Mouse (Mus musculus) liver, adult 2 months (tissue): ENCODE measurements at regions not wholly inside any gene's neighbourhood (a gene's known extent, or its start where the extent isn't known, plus 50 kb on each side); places are given as distances from the start of the nearest gene placed in this dataset.
"Not testable (repeated sequence)": the region's sequence is repeated elsewhere in the genome, so short reads cannot be mapped to it uniquely, and the experiment has no call there.

ENCODE experiments used
- DNase-seq: peaks from one replicate; pipeline ENCODE4 v3.0.0-alpha.2; 2011; ENCODE audit warnings: low read depth, low spot score; ENCODE audit errors: extremely low read depth
- H3K27ac ChIP-seq: fragments of 200-500 bp; replicated peaks from 2 replicates; pipeline ENCODE4 v1.5.1; 2012; ENCODE audit warnings: low read depth, mild to moderate bottlenecking, control low read depth, inconsistent platforms, low read length; ENCODE audit not compliant: insufficient read depth
- H3K27me3 ChIP-seq: fragments of 200-500 bp; 2 replicates; pipeline ENCODE4 v1.6.1; 2012; ENCODE audit warnings: mild to moderate bottlenecking, moderate library complexity, low read length, inconsistent platforms; ENCODE audit not compliant: control insufficient read depth, insufficient read depth
- H3K36me3 ChIP-seq: fragments of 200-500 bp; 2 replicates; pipeline ENCODE4 v1.6.1; 2012; ENCODE audit warnings: low read length, inconsistent platforms; ENCODE audit not compliant: control insufficient read depth, insufficient read depth
- H3K4me1 ChIP-seq: fragments of 200-500 bp; 2 replicates; pipeline ENCODE4 v1.6.1; 2011; ENCODE audit warnings: low read length; ENCODE audit not compliant: control insufficient read depth, insufficient read depth
- H3K4me3 ChIP-seq: fragments of 200-500 bp; 2 replicates; pipeline ENCODE4 v1.5.1; 2011; ENCODE audit warnings: low read depth, mild to moderate bottlenecking, control low read depth, low read length, moderate library complexity; ENCODE audit not compliant: insufficient read depth
- H3K79me2 ChIP-seq: fragments of 200-500 bp; 2 replicates; pipeline ENCODE4 v1.6.1; 2012; ENCODE audit warnings: inconsistent platforms, mild to moderate bottlenecking, low read length, moderate library complexity; ENCODE audit not compliant: control insufficient read depth, insufficient read depth
- H3K9ac ChIP-seq: fragments of 200-500 bp; 2 replicates; pipeline ENCODE4 v1.6.1; 2012; ENCODE audit warnings: low read depth, mild to moderate bottlenecking, control low read depth, inconsistent platforms, low read length
- CTCF ChIP-seq: fragments of 200-500 bp; IDR thresholded peaks from 2 replicates; pipeline ENCODE4 v1.5.1; 2011; ENCODE audit warnings: low read depth, low read length, control low read depth
- POLR2A ChIP-seq: fragments of 200-500 bp; IDR thresholded peaks from 2 replicates; pipeline ENCODE4 v1.6.1; 2011; ENCODE audit warnings: low read length, control low read depth; ENCODE audit not compliant: insufficient read depth; ENCODE audit errors: extremely low read depth
- WGBS: fragments of 180-500 bp; shearing (Covaris S2); methylation state at CpG from one replicate; pipeline ENCODE4 v1.1.7; 2018; 5-methylcytosine and 5-hydroxymethylcytosine counted together

DNA sequence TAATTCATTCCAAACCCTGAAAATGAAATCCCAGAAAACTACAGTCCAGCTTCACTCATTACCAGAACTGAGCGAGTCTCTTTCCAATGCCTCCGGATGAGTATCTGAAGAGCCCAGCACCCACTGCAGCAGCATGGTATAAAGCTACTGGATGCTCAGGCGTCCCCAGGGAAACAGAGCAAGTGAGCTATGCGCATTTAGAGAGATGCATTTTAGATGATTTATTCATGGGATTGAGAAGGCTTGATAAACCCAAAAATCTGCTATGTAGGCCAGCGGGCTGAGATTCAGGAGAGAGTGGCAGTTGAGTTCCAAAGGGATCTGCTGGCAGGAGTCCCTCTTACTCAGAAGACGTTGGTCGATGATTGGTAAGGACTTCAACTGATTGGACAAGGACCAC lies 93.4 kb upstream of the Shb start:
- Histone ChIP-seq H3K79me2 (no peaks in the 10 kb centered on the region), H3K27ac (no peak overlapping the region), H3K36me3 (no peaks in the 10 kb centered on the region), H3K9ac (no peak overlapping the region), H3K27me3 (no peaks in the 10 kb centered on the region), H3K4me1 (no peaks in the 10 kb centered on the region), H3K4me3 (no peak overlapping the region)
- 93% methylated on average over 7 of the region's 7 CpGs for whole genome bisulfite sequencing
- TF ChIP-seq POLR2A = no peak
- TF ChIP-seq CTCF = no peak
- no peak for DNase-seq

DNA sequence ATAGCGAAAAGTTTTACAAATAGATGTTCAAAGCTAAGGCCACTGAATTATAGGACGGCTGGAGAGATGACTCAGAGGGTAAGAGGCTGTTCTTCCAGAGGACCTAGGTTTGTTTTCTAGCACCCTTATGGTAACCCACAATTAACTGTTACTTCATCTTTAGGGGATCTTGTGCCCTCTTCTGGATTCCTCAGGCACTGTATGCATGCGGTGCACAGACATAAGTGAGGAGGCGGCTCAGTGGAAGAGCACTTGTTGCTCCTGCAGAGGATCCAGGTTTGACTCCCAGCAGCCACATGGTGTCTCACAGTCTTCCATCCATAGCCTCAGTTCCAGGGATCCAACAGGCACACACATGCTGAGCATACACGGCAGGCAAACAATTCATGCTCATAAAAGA lies 89.7 kb upstream of the Shb start:
- H3K79me2 ChIP-seq = no peaks in the 10 kb centered on the region
- no peak overlapping the region for H3K4me3 ChIP-seq
- H3K36me3 ChIP-seq = no peaks in the 10 kb centered on the region
- DNase-seq = no peak
- no peaks in the 10 kb centered on the region; the same call in 1 of the 2 replicates for H3K27me3 ChIP-seq
- H3K4me1 ChIP-seq = no peaks in the 10 kb centered on the region
- TF ChIP-seq CTCF (no peak), POLR2A (no peak)
- H3K9ac ChIP-seq = no peak overlapping the region
- H3K27ac ChIP-seq = no peak overlapping the region
- 93% methylated on average over 5 of the region's 5 CpGs for WGBS

DNA sequence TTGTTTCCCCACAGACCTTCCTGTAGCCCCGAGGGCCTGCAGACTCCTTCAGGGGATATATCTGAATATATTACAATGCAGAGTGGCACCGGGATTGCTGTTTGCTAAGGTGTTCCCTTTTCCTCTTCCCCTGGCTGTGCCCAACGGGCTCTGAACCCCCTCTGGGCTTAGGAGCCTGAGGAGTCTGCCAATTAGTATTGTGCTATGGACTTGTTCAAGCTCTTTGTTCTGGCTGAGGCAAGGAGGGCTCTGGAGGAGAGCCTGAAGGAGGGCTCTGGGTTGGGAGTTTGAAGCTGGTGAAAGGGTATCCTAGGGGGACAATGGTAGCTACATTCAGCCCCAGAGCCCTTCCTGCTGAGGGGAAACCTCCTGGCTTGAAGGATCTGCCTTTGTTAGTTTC lies 84.9 kb upstream of the Shb start:
- Histone ChIP-seq H3K36me3 (no peaks in the 10 kb centered on the region), H3K4me1 (no peaks in the 10 kb centered on the region), H3K4me3 (no peak overlapping the region), H3K27me3 (no peaks in the 10 kb centered on the region; the same call in 1 of the 2 replicates), H3K27ac (no peak overlapping the region), H3K9ac (no peak overlapping the region), H3K79me2 (no peaks in the 10 kb centered on the region)
- 55% methylated on average over 3 of the region's 3 CpGs for WGBS
- no peak for DNase-seq
- no peak for TF ChIP-seq POLR2A
- no peak for TF ChIP-seq CTCF

DNA sequence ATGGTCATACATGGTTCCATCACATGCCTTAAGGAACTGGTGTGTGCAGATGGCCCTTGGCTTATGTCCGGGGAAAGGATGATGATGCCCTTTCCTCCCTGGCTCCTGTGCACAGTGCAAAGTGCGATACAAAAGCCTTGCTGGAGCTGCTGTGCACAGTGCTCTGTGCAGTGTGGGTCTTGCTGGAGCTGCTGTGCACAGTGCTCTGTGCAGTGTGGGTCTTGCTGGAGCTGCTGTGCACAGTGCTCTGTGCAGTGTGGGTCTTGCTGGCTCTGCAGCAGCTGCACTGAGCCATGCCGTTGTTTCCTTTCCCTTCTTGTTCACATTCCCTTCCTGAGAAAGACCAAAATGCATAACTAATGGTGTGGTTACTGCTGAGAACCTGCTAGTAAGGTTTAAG lies 81.2 kb upstream of the Shb start:
- not testable (repeated sequence) for H3K4me1 ChIP-seq, H3K27ac ChIP-seq, H3K79me2 ChIP-seq, H3K36me3 ChIP-seq, DNase-seq, H3K27me3 ChIP-seq, H3K9ac ChIP-seq, H3K4me3 ChIP-seq
- 68% methylated on average over 3 of the region's 3 CpGs for whole genome bisulfite sequencing

DNA sequence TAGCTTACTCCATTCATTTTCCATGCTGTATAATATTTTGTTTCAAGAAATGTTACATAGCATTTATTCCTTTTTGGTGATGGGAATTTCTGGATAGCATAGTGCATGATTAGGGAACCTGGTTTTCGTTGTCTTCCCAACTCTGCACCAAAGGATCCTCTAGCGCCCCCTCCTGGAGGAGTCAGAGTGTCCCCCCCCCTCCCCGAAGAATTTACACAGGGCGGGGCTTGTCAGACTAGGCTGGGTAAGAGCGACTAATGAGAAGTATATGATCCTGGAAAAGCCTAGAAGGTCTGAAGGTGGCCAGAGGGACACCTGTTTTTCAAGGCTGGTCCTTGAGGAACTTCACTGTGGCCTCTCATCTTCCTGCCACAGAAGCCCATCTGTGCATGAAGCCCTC lies 79.9 kb upstream of the Shb start:
- TF ChIP-seq POLR2A = no peak
- peak; percentile 80 for TF ChIP-seq CTCF
- 9% methylated on average over 5 of the region's 5 CpGs for WGBS
- Histone ChIP-seq H3K4me1 (no peaks in the 10 kb centered on the region), H3K9ac (no peak overlapping the region), H3K27ac (no peak overlapping the region), H3K36me3 (no peaks in the 10 kb centered on the region), H3K79me2 (no peaks in the 10 kb centered on the region), H3K4me3 (no peak overlapping the region), H3K27me3 (no peaks in the 10 kb centered on the region)
- peak; percentile 49 for DNase-seq

DNA sequence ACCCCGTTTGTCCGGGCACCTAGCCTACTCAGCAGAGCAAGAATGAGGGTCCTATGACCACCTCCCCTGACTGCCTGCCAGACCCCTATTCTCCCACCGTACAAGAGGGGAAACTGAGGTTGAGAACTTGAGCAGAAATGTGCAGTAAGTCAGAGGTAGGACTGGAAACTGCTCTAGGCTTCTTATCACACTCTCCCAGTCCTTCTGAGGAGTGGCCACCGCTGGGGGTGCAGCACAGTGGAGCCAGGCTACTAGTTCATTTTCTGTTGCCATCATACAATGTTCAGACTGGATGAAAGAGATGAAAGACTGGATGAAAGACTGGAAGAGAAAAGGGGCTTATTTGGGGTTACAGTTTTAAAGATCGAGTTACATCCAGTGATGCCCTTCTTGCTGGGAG lies 78.7 kb upstream of the Shb start:
- DNase-seq = no peak
- TF ChIP-seq CTCF (no peak), POLR2A (no peak)
- Histone ChIP-seq H3K36me3 (no peaks in the 10 kb centered on the region), H3K4me1 (no peaks in the 10 kb centered on the region), H3K79me2 (no peaks in the 10 kb centered on the region), H3K27me3 (no peaks in the 10 kb centered on the region), H3K4me3 (no peak overlapping the region), H3K9ac (no peak overlapping the region), H3K27ac (no peak overlapping the region)
- WGBS = 83% methylated on average over 5 of the region's 5 CpGs
